Mouse (Mus musculus) monocyte, adult 5-6 weeks (primary cell): ENCODE measurements at regions not wholly inside any gene's neighbourhood (a gene's known extent, or its start where the extent isn't known, plus 50 kb on each side); places are given as distances from the start of the nearest gene placed in this dataset.
A peak's percentile ranks its signal among the peaks of the same experiment; 100 is the strongest.
"Not testable (repeated sequence)": the region's sequence is repeated elsewhere in the genome, so short reads cannot be mapped to it uniquely, and the experiment has no call there.

ENCODE experiments used
- ATAC-seq: fragments of 153-309, 156-312 bp; replicated peaks from 2 replicates; pipeline ENCODE4 v1.8.0; 2017; ENCODE audit warnings: mild to moderate bottlenecking; ENCODE audit not compliant: low TSS enrichment, insufficient number of reproducible peaks, severe bottlenecking, poor library complexity, low FRiP score

- not testable (repeated sequence) for ATAC-seq
Observed at GRCm38 (mm10) chr4:147231381-147231780, 74.1 kb upstream of the Zfp988 start.

DNA sequence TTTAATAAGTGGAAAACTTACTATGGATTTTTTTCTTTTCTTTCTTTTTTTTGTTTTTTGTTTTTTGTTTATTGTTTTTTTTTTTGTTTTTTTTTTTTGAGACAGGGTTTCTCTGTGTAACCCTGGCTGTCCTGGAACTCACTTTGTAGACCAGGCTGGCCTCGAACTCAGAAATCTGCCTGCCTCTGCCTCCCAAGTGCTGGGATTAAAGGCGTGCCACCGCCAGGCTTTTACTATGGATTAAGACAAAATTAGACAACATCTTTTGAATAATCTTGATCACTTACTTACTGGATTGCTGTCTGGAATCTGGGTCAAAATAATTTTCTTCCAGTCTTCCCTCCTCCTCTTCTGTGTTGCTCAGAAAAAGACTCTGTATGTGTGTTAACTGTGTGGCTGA is 73.7 kb upstream of the Zfp988 start:
- not testable (repeated sequence) for ATAC-seq

GRCm38 (mm10) chr4:147232279-147232678 is 73.2 kb upstream of the Zfp988 start:
- ATAC-seq, result not testable (repeated sequence)

GRCm38 (mm10) chr4:147234227-147234626 is 71.2 kb upstream of the Zfp988 start:
- not testable (repeated sequence) for ATAC-seq

- not testable (repeated sequence) for ATAC-seq
Observed at GRCm38 (mm10) chr4:147235441-147235840, 70.0 kb upstream of the Zfp988 start.

GRCm38 (mm10) chr4:147241315-147242182 is 63.9 kb upstream of the Zfp988 start:
- ATAC-seq, result 0 out of 2 replicates have a peak, but pooled peaks have one; percentile 53

DNA sequence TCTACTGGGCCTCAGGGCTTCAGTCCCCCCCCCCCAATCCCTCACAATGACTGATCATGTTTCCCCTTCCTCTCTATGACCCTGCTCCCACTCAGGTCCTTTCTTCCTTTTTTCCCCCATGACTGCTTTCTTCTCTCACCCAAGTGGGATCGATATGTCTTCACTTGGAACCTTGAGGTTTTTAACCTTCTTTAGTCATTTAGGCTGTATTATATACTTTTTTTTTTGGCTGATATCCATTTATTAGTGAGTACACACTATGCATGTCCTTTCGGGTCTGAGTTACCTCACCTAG is 63.3 kb upstream of the Zfp988 start:
- ATAC-seq, result no peak

- ATAC-seq, result not testable (repeated sequence)
Observed at GRCm38 (mm10) chr4:147248541-147248940, 56.9 kb upstream of the Zfp988 start.
